Mouse (Mus musculus): Measurements from ENCODE around the gene Fam118b. TPM values are rescaled to one million over a fixed set of nuclear protein-coding genes. Genes with fewer than 3 reads are reported as not detected.

The Fam118b gene
- 10 to 100 TPM; 11.6 to 12.3 TPM for total RNA-seq (2023)

GRCm38 (mm10) chr9:35267146-35267975 is at the start of gene Fam118b, which contains the start of gene Rpusd4:
TSS of gene Fam118b (minus strand) at chr9:35267805.
TSS of gene Rpusd4 (plus strand) at chr9:35267865.

GRCm38 (mm10) chr9:35210542-35211474 is 56.8 kb downstream of the Fam118b start, which contains the start of gene Foxred1:
TSS of gene Foxred1 (minus strand) at chr9:35211055.

GRCm38 (mm10) chr9:35199772-35200471 is 67.7 kb downstream of the Fam118b start, which contains the start of the genes Srpr and Tirap:
TSS of gene Srpr (plus strand) at chr9:35200175.
TSS of gene Tirap (minus strand) at chr9:35200291.

GRCm38 (mm10) chr9:35175251-35176123 is 92.1 kb downstream of the Fam118b start, which contains the start of gene Dcps:
TSS of gene Dcps (minus strand) at chr9:35176061.

Other genes with a start within 250 kb of the Fam118b start
- 10 to 100 TPM; 70.8 to 73.7 TPM for gene St3gal4, start 148.5 kb downstream of the Fam118b start, total RNA-seq (2023)
- 10 to 100 TPM; 19.3 to 22.6 TPM for gene Dcps, start 91.7 kb downstream of the Fam118b start, total RNA-seq (2023)
- 10 to 100 TPM; 79.6 to 84.8 TPM for gene Srpr, start 67.6 kb downstream of the Fam118b start, total RNA-seq (2023)
- gene Tirap, start 67.5 kb downstream of the Fam118b start, total RNA-seq (2023), result 10 to 100 TPM; 55.8 to 58.9 TPM
- 10 to 100 TPM; 21.4 to 21.6 TPM for gene Foxred1, start 56.8 kb downstream of the Fam118b start, total RNA-seq (2023)
- 1 to 10 TPM; 8.2 to 9.0 TPM for gene Rpusd4, start 60 bp upstream of the Fam118b start, total RNA-seq (2023)
- gene Cdon, start 153.3 kb upstream of the Fam118b start, total RNA-seq (2023), result under 1 TPM; 0.57 to 0.73 TPM